Mouse (Mus musculus) liver, postnatal 0 days (tissue): ENCODE measurements around the gene Vti1a. TPM values are rescaled to one million over a fixed set of nuclear protein-coding genes. Genes with fewer than 3 reads are reported as not detected.
A peak's percentile ranks its signal among the peaks of the same experiment; 100 is the strongest.

Source experiments
- ATAC-seq: fragments of 200-750 bp; cut with Nextera tagmentation; 2 replicates; pipeline ENCODE4 v1.8.0; 2017; ENCODE audit warnings: mild to moderate bottlenecking, moderate library complexity
- DNase-seq: peaks from one replicate; pipeline ENCODE4 v3.0.0-alpha.2; 2016
- H3K27ac ChIP-seq: fragments of 300-500 bp; sonication (generic); 2 replicates; pipeline ENCODE4 v1.5.1; 2014; ENCODE audit warnings: antibody characterized with exemption, moderate library complexity, mild to moderate bottlenecking, low read depth
- H3K27me3 ChIP-seq: fragments of 300-500 bp; sonication (generic); 2 replicates; pipeline ENCODE4 v1.6.1; 2014; ENCODE audit warnings: low read length, control low read depth, mixed read lengths; ENCODE audit not compliant: insufficient read depth
- H3K36me3 ChIP-seq: fragments of 300-500 bp; sonication (generic); replicated peaks from 2 replicates; pipeline ENCODE4 v1.6.1; 2014; ENCODE audit warnings: mild to moderate bottlenecking, control low read depth, low read length, moderate library complexity, mixed read lengths; ENCODE audit not compliant: insufficient read depth
- H3K4me1 ChIP-seq: fragments of 300-500 bp; sonication (generic); 2 replicates; pipeline ENCODE4 v1.6.1; 2014; ENCODE audit warnings: antibody characterized with exemption, mild to moderate bottlenecking, control low read depth; ENCODE audit not compliant: insufficient read depth
- H3K4me2 ChIP-seq: fragments of 300-500 bp; sonication (generic); 2 replicates; pipeline ENCODE4 v1.6.1; 2014; ENCODE audit warnings: low read depth, mild to moderate bottlenecking, low read length, moderate library complexity, mixed read lengths
- H3K4me3 ChIP-seq: fragments of 300-500 bp; sonication (generic); 2 replicates; pipeline ENCODE4 v1.5.1; 2014; ENCODE audit warnings: low read depth, low read length
- H3K9ac ChIP-seq: fragments of 300-500 bp; sonication (generic); replicated peaks from 2 replicates; pipeline ENCODE4 v1.6.1; 2014; ENCODE audit warnings: mild to moderate bottlenecking, moderate library complexity
- H3K9me3 ChIP-seq: fragments of 300-500 bp; sonication (generic); 2 replicates; pipeline ENCODE4 v1.6.1; 2016; ENCODE audit warnings: mild to moderate bottlenecking, control low read depth, low read length, mixed read lengths
- CTCF ChIP-seq: sonication (generic); IDR thresholded peaks from 2 replicates; pipeline ENCODE4 v1.5.1; 2016; ENCODE audit warnings: antibody characterized with exemption, low read depth
- EP300 ChIP-seq: IDR thresholded peaks from 2 replicates; pipeline ENCODE4 v1.6.1; 2016; ENCODE audit warnings: antibody characterized with exemption, low read depth, mild to moderate bottlenecking
- whole genome bisulfite sequencing: fragments of 180-500 bp; shearing (Covaris S2); extraction: QIAGEN DNeasy Blood & Tissue Kit; methylation state at CpG from one replicate; pipeline ENCODE4 v1.1.7; 2014; ENCODE audit not compliant: insufficient replicate concordance; 5-methylcytosine and 5-hydroxymethylcytosine counted together
- polyA plus RNA-seq: library from polyadenylated mRNA; unstranded; fragments of >200 nt; fragmentation: Nextera tagmentation; extraction: Ambion mirVana; gene quantifications from 2 replicates; pipeline ENCODE4 v1.2.1, GENCODE M21; 2015

Gene Vti1a
- 9.7 and 10.5 TPM in 2 replicates for polyA plus RNA-seq

- peak within 1 kb of the TSS; percentile 77 for H3K9ac ChIP-seq
- H3K9me3 ChIP-seq = no peaks in the 10 kb centered on the region
- H3K4me1 ChIP-seq = peaks cover 20% of the 10 kb centered on the region; the same call in 1 of the 2 replicates
- ATAC-seq = peak; percentile 93
- WGBS = 2% methylated on average over 48 of the region's 48 CpGs
- DNase-seq = peak; percentile 91
- peak; percentile 50; the same call in 1 of the 2 replicates for TF ChIP-seq EP300
- peak; percentile 59 for TF ChIP-seq CTCF
- peak within 1 kb of the TSS; percentile 92 for H3K4me3 ChIP-seq
- peak within 1 kb of the TSS; percentile 93 for H3K27ac ChIP-seq
- peak within 1 kb of the TSS; percentile 84 for H3K4me2 ChIP-seq
- no peaks in the 10 kb centered on the region for H3K27me3 ChIP-seq
- H3K36me3 ChIP-seq = peaks cover 16% of the 10 kb centered on the region
Measured at GRCm38 (mm10) chr19:55316109-55316714, at the start of gene Vti1a. Gene Vti1a (plus strand): TSS chr19:55316295.

- no peak for DNase-seq
- no peak for ATAC-seq
Measured at GRCm38 (mm10) chr19:55266786-55267185, 49.3 kb upstream of the Vti1a start.

GRCm38 (mm10) chr19:55268150-55268549 is 47.9 kb upstream of the Vti1a start:
- DNase-seq (no peak), ATAC-seq (peak; percentile 32; the same call in 1 of the 2 replicates)
- peak overlapping the region; percentile 51 for H3K27ac ChIP-seq
- no peaks in the 10 kb centered on the region for H3K27me3 ChIP-seq
- peak overlapping the region; percentile 22; the same call in 1 of the 2 replicates for H3K4me2 ChIP-seq
- peaks cover 28% of the 10 kb centered on the region for H3K4me1 ChIP-seq
- H3K36me3 ChIP-seq = peaks cover 41% of the 10 kb centered on the region
- WGBS = 52% methylated on average over 3 of the region's 3 CpGs
- H3K9me3 ChIP-seq = no peaks in the 10 kb centered on the region
- TF ChIP-seq EP300 = no peak
- no peak for TF ChIP-seq CTCF
- no peak overlapping the region for H3K9ac ChIP-seq
- H3K4me3 ChIP-seq = no peak overlapping the region

More at GRCm38 (mm10) chr19:55266786-55267185, 49.3 kb upstream of the Vti1a start:
- Histone ChIP-seq H3K27me3 (no peaks in the 10 kb centered on the region), H3K4me2 (no peak overlapping the region), H3K9me3 (no peaks in the 10 kb centered on the region), H3K4me1 (peaks cover 28% of the 10 kb centered on the region), H3K9ac (no peak overlapping the region), H3K27ac (no peak overlapping the region), H3K36me3 (peaks cover 33% of the 10 kb centered on the region), H3K4me3 (no peak overlapping the region)
- WGBS = 83% methylated on average over 3 of the region's 3 CpGs
- no peak for TF ChIP-seq CTCF
- TF ChIP-seq EP300 = no peak

- Histone ChIP-seq H3K4me1 (peaks cover 35% of the 10 kb centered on the region), H3K36me3 (peaks cover 45% of the 10 kb centered on the region), H3K27ac (peak overlapping the region; percentile 60; the same call in 1 of the 2 replicates), H3K27me3 (no peaks in the 10 kb centered on the region), H3K4me3 (no peak overlapping the region), H3K9me3 (no peaks in the 10 kb centered on the region), H3K9ac (no peak overlapping the region), H3K4me2 (no peak overlapping the region)
- no peak for TF ChIP-seq CTCF
- no peak for TF ChIP-seq EP300
- ATAC-seq (no peak), DNase-seq (no peak)
- 75% methylated on average over 5 of the region's 5 CpGs for WGBS
Measured at GRCm38 (mm10) chr19:55269051-55269450, 47.0 kb upstream of the Vti1a start.

- Histone ChIP-seq H3K9ac (no peak overlapping the region), H3K4me1 (peaks cover 49% of the 10 kb centered on the region), H3K36me3 (peaks cover 50% of the 10 kb centered on the region), H3K27ac (no peak overlapping the region), H3K27me3 (no peaks in the 10 kb centered on the region), H3K9me3 (no peaks in the 10 kb centered on the region), H3K4me2 (no peak overlapping the region), H3K4me3 (no peak overlapping the region)
- ATAC-seq (no peak), DNase-seq (no peak)
- whole genome bisulfite sequencing = 50% methylated on average over 3 of the region's 3 CpGs
- TF ChIP-seq EP300 (no peak), CTCF (no peak)
Measured at GRCm38 (mm10) chr19:55271448-55271847, 44.6 kb upstream of the Vti1a start.

GRCm38 (mm10) chr19:55273340-55273739 is 42.8 kb upstream of the Vti1a start:
- Histone ChIP-seq H3K27me3 (no peaks in the 10 kb centered on the region), H3K4me2 (no peak overlapping the region), H3K4me1 (peaks cover 33% of the 10 kb centered on the region), H3K36me3 (peaks cover 56% of the 10 kb centered on the region), H3K9ac (no peak overlapping the region), H3K27ac (peak overlapping the region; percentile 41; the same call in 1 of the 2 replicates), H3K4me3 (no peak overlapping the region), H3K9me3 (no peaks in the 10 kb centered on the region)
- 45% methylated on average over 6 of the region's 6 CpGs for WGBS
- no peak for DNase-seq
- TF ChIP-seq EP300 (peak; percentile 96), CTCF (no peak)
- peak; percentile 41 for ATAC-seq
